Mouse (Mus musculus): ENCODE measurements at regions not wholly inside any gene's neighbourhood (a gene's known extent, or its start where the extent isn't known, plus 50 kb on each side); places are given as distances from the start of the nearest gene placed in this dataset.

DNA sequence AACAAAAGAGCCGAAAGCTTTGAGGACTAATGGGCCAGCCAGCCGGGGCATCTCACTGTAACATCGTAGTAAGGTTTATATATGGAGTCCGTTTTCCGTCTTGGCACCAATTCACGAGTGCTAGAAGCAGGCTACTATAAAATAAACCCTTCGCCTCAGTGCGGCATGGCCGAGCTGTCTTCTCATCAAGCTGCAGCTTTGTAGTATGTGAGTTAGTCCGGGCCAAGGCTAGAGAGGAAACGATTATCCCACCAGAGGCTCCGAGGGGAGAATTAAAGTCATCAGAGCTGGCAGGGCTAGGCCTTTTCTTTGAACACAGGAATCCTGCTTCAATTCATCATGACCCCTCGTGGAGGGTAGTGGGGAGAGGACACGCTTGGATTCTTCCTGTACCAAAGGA is 138.9 kb upstream of the Arglu1 start:
- ATAC-seq (replicated peaks in 1 of 2; ENCODE audit: insufficient read depth in 1 of 2, low FRiP score in 2 of 2, low TSS enrichment in 1 of 2, low read depth in 1 of 2, poor library complexity in 2 of 2, severe bottlenecking in 2 of 2): no peak

- no peak for ATAC-seq (replicated peaks in 1 of 2; ENCODE audit: insufficient read depth in 1 of 2, low FRiP score in 2 of 2, low TSS enrichment in 1 of 2, low read depth in 1 of 2, poor library complexity in 2 of 2, severe bottlenecking in 2 of 2)
These were observed 137.2 kb upstream of the Arglu1 start for GRCm38 (mm10) chr8:8827555-8827954.

GRCm38 (mm10) chr8:8826801-8827200 is 136.5 kb upstream of the Arglu1 start:
- ATAC-seq (replicated peaks in 1 of 2; ENCODE audit: insufficient read depth in 1 of 2, low FRiP score in 2 of 2, low TSS enrichment in 1 of 2, low read depth in 1 of 2, poor library complexity in 2 of 2, severe bottlenecking in 2 of 2): no peak

GRCm38 (mm10) chr8:8824886-8825285 is 134.6 kb upstream of the Arglu1 start:
- no peak for ATAC-seq (replicated peaks in 1 of 2; ENCODE audit: insufficient read depth in 1 of 2, low FRiP score in 2 of 2, low TSS enrichment in 1 of 2, low read depth in 1 of 2, poor library complexity in 2 of 2, severe bottlenecking in 2 of 2)

GRCm38 (mm10) chr8:8821119-8821518 is 130.8 kb upstream of the Arglu1 start:
- no peak for ATAC-seq (replicated peaks in 1 of 2; ENCODE audit: insufficient read depth in 1 of 2, low FRiP score in 2 of 2, low TSS enrichment in 1 of 2, low read depth in 1 of 2, poor library complexity in 2 of 2, severe bottlenecking in 2 of 2)

DNA sequence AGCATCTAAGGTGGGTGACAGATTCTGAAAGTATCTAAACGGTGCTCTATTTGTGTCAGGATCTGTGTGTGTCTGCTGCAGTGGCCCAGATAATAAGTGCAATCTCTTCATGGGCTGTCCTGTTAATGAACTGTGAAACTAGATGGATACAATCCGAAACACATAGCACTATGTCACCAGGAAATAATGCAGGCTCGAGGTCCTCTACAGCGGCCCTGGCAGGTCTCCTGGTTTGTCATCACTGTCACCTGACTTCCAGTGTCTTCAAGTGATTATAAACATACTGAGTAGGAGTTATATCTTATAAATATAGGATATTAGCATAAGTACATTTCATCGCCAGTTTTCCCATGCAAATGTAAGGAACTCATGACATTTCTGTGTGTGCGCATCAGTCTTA is 130.3 kb upstream of the Arglu1 start:
- no peak for ATAC-seq (replicated peaks in 1 of 2; ENCODE audit: insufficient read depth in 1 of 2, low FRiP score in 2 of 2, low TSS enrichment in 1 of 2, low read depth in 1 of 2, poor library complexity in 2 of 2, severe bottlenecking in 2 of 2)

DNA sequence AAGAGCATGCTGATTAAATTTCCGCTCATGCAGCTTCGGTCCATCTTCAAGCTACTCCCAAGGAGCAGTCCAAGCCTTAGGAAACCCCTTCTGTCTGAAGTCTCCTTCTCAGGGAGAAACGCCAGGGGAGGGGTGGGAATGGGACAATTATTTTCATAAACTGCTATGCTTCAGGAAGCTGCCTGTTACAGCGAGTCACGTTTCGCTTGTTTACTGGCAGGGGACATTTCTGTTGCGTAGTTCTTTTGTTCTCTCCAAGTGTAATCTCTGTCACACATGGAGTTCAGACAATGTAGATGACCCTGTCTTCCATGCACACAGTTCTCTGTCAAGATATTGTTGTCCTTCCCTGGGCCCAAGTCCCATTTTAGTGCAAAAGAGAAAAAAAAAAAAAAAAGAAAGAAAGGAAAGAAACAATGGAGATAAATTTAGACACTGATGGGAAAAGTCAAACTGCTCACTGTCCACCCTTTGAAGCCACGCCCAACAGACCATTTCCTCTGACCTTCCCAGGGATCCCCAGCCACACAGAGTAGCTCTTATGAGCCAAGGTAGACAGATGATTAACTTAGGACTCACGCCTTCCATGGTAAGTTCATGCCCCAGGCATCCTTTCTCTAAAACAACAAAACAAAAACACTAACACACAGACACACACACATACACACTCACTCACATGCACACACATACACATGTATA is 129.1 kb upstream of the Arglu1 start:
- no peak for ATAC-seq (replicated peaks in 1 of 2; ENCODE audit: insufficient read depth in 1 of 2, low FRiP score in 2 of 2, low TSS enrichment in 1 of 2, low read depth in 1 of 2, poor library complexity in 2 of 2, severe bottlenecking in 2 of 2)

GRCm38 (mm10) chr8:8812807-8813167 is 122.5 kb upstream of the Arglu1 start:
- ATAC-seq (replicated peaks in 1 of 2; ENCODE audit: insufficient read depth in 1 of 2, low FRiP score in 2 of 2, low TSS enrichment in 1 of 2, low read depth in 1 of 2, poor library complexity in 2 of 2, severe bottlenecking in 2 of 2): no peak

GRCm38 (mm10) chr8:8812051-8812806 is 121.9 kb upstream of the Arglu1 start:
- no peak for ATAC-seq (replicated peaks in 1 of 2; ENCODE audit: insufficient read depth in 1 of 2, low FRiP score in 2 of 2, low TSS enrichment in 1 of 2, low read depth in 1 of 2, poor library complexity in 2 of 2, severe bottlenecking in 2 of 2)

- no peak for ATAC-seq (replicated peaks in 1 of 2; ENCODE audit: insufficient read depth in 1 of 2, low FRiP score in 2 of 2, low TSS enrichment in 1 of 2, low read depth in 1 of 2, poor library complexity in 2 of 2, severe bottlenecking in 2 of 2)
These were observed 120.6 kb upstream of the Arglu1 start for GRCm38 (mm10) chr8:8810928-8811327.

DNA sequence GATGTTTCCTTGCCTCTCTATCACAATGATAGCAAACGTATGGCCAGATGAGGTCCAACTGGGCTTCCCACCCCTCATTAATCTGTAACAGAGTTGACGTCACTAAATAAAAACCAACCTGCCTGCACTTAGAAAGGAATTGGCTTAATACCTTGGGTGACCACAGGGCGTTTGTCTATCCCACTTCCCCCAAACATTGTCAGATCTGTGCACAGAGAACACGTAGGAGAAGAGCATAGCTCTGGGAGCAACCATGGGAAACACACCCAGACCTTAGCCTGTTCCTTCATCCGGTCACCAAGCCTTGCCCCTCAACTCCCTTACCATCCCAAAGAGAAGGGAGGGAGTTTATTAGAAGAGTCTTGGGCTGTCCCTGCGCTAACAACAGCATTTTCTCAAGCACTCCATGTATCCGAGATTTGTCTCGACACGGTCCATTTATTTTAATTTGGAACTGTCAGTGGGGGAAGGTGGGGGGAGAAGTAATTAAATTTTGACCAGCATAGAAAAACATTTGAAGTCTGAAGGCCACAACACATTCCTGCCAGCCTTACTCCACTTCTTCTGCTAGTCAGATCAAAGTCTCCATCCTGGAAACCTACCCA is 119.6 kb upstream of the Arglu1 start:
- no peak for ATAC-seq (replicated peaks in 1 of 2; ENCODE audit: insufficient read depth in 1 of 2, low FRiP score in 2 of 2, low TSS enrichment in 1 of 2, low read depth in 1 of 2, poor library complexity in 2 of 2, severe bottlenecking in 2 of 2)

- ATAC-seq (replicated peaks in 1 of 2; ENCODE audit: insufficient read depth in 1 of 2, low FRiP score in 2 of 2, low TSS enrichment in 1 of 2, low read depth in 1 of 2, poor library complexity in 2 of 2, severe bottlenecking in 2 of 2): no peak
These were observed 119.0 kb upstream of the Arglu1 start for GRCm38 (mm10) chr8:8809349-8809748.

DNA sequence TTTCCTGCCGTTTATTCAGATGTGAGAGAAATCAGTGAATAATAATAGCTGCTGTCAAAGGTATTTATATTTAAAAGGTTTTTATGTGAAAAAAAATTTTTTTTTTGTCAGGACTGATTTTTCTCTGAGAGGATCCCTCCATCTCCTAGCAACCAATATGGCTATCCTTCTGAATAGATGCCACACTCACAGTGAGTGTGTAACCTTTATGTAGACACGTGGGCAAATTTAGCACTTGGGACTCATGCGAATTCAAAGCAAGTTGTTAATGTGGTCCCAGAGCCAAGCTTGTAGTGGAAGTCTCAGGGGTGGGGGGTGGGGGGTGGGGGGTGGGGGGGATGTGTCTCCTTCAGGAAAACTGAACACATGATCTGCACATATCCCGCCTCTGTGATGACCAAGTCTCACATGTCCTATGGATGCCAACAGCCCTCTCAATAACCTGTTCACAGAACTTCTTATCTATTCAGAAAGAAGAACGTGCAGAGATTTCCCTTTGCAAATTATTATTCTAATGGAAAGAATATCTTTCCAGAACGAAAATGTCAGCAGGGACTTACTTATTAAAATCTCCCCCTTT is 112.5 kb upstream of the Arglu1 start:
- ATAC-seq (replicated peaks in 1 of 2; ENCODE audit: insufficient read depth in 1 of 2, low FRiP score in 2 of 2, low TSS enrichment in 1 of 2, low read depth in 1 of 2, poor library complexity in 2 of 2, severe bottlenecking in 2 of 2): no peak

DNA sequence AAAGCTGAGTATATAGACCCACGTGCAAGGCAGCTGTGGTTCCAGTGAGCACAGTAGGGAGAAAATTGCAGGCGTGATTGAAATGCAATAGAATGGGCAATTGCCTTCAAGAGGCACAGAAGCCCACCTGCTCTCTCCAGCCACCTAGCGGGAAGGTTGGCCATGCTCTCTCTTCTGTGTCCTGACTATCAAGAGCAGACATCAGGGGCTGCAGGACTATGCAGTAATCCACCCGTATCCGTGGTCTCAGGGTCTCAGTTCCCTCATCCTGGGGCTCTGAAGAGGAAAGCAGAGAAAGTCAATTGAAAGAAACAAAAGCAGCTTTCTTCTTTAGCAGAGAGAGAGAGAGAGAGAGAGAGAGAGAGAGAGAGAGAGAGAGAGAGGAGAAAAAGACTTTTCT is 112.0 kb upstream of the Arglu1 start:
- ATAC-seq (replicated peaks in 1 of 2; ENCODE audit: insufficient read depth in 1 of 2, low FRiP score in 2 of 2, low TSS enrichment in 1 of 2, low read depth in 1 of 2, poor library complexity in 2 of 2, severe bottlenecking in 2 of 2): no peak

GRCm38 (mm10) chr8:8801578-8801977 is 111.3 kb upstream of the Arglu1 start:
- no peak for ATAC-seq (replicated peaks in 1 of 2; ENCODE audit: insufficient read depth in 1 of 2, low FRiP score in 2 of 2, low TSS enrichment in 1 of 2, low read depth in 1 of 2, poor library complexity in 2 of 2, severe bottlenecking in 2 of 2)

DNA sequence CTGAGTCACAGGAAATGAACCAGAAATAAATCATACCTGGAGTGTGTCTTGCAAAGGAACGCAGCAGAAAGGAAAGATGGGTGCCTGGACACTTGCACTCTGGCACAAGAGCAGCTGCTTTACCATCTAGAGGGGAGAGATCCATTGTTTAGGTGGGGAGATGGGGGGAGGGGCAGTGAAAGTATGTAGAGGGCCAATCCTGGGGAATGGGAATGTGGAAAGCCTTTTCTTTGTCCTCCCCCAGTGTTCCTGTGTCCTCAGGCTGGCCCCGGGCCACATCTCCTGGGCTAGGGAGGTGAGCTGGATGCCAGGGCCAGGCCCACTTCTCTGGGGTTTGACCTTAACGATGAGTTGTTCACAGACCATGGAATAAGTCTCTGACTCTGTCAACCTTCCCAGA is 107.2 kb upstream of the Arglu1 start:
- no peak for ATAC-seq (replicated peaks in 1 of 2; ENCODE audit: insufficient read depth in 1 of 2, low FRiP score in 2 of 2, low TSS enrichment in 1 of 2, low read depth in 1 of 2, poor library complexity in 2 of 2, severe bottlenecking in 2 of 2)

GRCm38 (mm10) chr8:8796951-8797350 is 106.6 kb upstream of the Arglu1 start:
- no peak for ATAC-seq (replicated peaks in 1 of 2; ENCODE audit: insufficient read depth in 1 of 2, low FRiP score in 2 of 2, low TSS enrichment in 1 of 2, low read depth in 1 of 2, poor library complexity in 2 of 2, severe bottlenecking in 2 of 2)

- ATAC-seq (replicated peaks in 1 of 2; ENCODE audit: insufficient read depth in 1 of 2, low FRiP score in 2 of 2, low TSS enrichment in 1 of 2, low read depth in 1 of 2, poor library complexity in 2 of 2, severe bottlenecking in 2 of 2): no peak
These were observed 104.4 kb upstream of the Arglu1 start for GRCm38 (mm10) chr8:8794711-8795110.

Measured in hematopoietic stem cell, adult 5-6 weeks (primary cell).